Mouse (Mus musculus): ENCODE data around the gene Fblim1. TPM values are rescaled to one million over a fixed set of nuclear protein-coding genes. Genes with fewer than 3 reads are reported as not detected.

Gene Fblim1
- polyA plus RNA-seq, 1 experiment from 2014 or later = 34.9 TPM

DNA sequence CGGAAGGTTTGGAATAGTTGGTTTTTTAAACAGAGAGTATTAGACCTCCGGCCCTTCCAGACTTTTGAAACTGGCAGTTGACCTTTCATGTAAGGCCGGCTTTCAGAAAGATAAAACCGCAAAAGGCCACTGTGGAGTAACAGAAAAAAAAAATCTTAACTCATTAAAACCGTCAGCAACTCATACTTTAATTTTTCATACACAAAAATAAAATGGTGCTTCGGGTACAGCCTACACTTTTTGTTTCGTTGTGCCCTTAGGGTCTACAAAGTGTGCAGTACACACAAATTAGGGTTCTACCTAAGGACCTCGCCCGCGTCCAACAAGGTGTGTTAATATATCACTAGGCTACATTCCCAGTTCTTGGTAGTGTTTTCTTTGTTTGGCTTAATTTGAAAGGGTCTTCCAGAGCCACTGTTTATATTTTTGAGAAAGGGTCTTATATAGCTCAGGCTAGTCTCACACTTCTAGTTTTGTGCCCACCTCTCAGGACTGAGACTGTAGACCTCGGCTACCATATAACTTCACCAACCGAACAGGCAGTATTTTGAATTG, 66.6 kb downstream of the Fblim1 start:
- H3K9ac ChIP-seq (ENCODE audit: low read length) = peak overlapping the region; percentile 74
- no peaks in the 10 kb centered on the region for H3K36me3 ChIP-seq (ENCODE audit: control insufficient read depth, insufficient read depth, low read length)
- ATAC-seq (ENCODE audit: insufficient read depth, low FRiP score, low TSS enrichment) (no peak), DNase-seq (ENCODE audit: low spot score) (no peak)
- peak overlapping the region; percentile 99 for H3K4me3 ChIP-seq (ENCODE audit: low read depth, low read length)
- peaks cover 15% of the 10 kb centered on the region; the same call in 1 of the 2 replicates for H3K4me1 ChIP-seq (ENCODE audit: control insufficient read depth, insufficient read depth, low read length)
- peak overlapping the region; percentile 91 for H3K4me2 ChIP-seq (ENCODE audit: low read depth)
- H3K27ac ChIP-seq (ENCODE audit: low read depth, low read length) = peak overlapping the region; percentile 93
- no peaks in the 10 kb centered on the region for H3K9me3 ChIP-seq (ENCODE audit: control insufficient read depth, low read length)
- H3K27me3 ChIP-seq (ENCODE audit: control insufficient read depth, insufficient read depth, low read length) = no peaks in the 10 kb centered on the region
- WGBS = 51% methylated on average over 12 of the region's 12 CpGs

DNA sequence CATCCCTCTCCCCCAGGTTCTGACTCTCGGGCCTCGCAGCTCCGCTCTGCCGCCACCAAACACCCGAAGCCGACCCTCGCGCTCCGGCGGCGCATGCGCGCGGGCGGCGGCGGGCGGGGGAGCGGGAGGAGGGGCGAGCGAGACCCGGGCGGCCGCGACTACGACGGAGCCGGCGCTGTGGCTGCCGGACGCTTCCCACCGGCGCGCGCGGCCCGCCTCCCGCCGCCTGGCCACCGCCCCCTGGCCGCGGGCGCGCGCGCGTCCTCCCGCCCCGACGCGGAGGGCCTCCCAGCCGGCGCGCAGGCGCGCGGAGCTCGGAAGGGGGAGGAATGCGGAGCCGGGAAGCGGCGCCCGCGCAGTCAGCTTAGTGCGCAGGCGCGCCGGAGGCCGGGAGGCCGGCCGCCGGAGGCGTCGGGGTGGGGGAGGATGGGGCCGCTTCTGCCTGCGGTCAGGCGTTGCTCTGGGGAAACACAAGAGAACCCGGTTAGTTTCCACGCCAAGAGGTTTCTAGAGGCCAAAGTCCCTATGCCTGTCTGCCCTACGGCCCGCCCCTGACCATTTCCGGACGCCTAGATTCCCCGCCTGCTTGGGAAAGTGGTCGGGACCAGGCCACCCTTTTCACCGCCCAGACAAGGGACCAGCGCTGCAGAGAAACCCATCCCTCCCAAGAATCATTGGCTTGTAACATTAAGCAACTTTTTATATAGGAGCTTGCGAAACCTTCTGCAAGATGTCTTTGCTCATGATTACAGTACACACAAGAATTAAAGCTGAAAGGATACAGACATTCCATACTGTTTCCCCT, 67.3 kb downstream of the Fblim1 start, which contains the start of gene Spen:
TSS of gene Spen (minus strand) at position 190 of the 805 bp plus-strand sequence.
- Histone ChIP-seq H3K9me3 (ENCODE audit: control insufficient read depth, low read length) (no peaks in the 10 kb centered on the region), H3K27me3 (ENCODE audit: control insufficient read depth, insufficient read depth, low read length) (no peaks in the 10 kb centered on the region), H3K4me3 (ENCODE audit: low read depth, low read length) (peak within 1 kb of the TSS; percentile 99), H3K4me1 (ENCODE audit: control insufficient read depth, insufficient read depth, low read length) (peaks cover 16% of the 10 kb centered on the region; the same call in 1 of the 2 replicates), H3K4me2 (ENCODE audit: low read depth) (peak within 1 kb of the TSS; percentile 91), H3K9ac (ENCODE audit: low read length) (peak within 1 kb of the TSS; percentile 92), H3K36me3 (ENCODE audit: control insufficient read depth, insufficient read depth, low read length) (no peaks in the 10 kb centered on the region), H3K27ac (ENCODE audit: low read depth, low read length) (peak within 1 kb of the TSS; percentile 93)
- ATAC-seq (ENCODE audit: insufficient read depth, low FRiP score, low TSS enrichment) (peak; percentile 49), DNase-seq (ENCODE audit: low spot score) (peak; percentile 98)
- under 1% methylated on average over 71 of the region's 88 CpGs for WGBS

DNA sequence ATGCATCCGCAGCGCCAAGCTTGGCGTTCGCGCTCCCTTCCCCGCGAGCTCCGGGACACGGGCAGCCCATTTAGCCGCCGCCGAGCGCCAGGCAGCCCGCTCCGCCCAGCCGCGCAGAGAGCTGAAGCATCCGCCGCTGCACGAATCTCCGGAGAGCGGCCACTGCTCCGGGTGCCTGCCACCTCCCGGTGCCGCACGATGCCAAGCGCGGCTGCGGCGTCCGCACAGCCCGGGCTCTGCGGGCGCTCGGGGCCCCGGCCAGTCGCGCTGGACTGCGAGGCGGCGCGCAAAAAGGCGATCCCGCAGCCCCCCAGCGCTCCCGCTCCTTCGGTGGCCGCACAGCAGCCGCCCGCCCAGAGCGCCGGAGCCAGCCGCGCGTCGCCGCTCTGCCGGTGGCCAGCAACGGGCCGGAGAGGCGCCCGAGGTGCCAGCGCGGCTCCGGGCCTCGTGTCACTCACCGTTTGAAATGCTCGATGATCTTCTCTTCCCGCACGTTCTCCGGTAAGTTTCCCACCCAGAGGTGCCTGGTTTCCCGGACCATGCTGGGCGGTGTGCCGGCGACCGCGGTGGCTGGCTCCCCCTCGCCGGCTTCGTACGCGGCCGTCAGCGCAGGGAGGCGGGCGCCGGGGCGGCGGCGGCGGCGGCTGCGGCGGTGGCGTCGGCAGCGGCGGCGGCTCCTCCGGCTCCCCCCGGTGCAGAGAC, 68.0 kb downstream of the Fblim1 start:
- ATAC-seq (ENCODE audit: insufficient read depth, low FRiP score, low TSS enrichment) (peak; percentile 6; the same call in 1 of the 2 replicates), DNase-seq (ENCODE audit: low spot score) (peak; percentile 56)
- under 1% methylated on average over 94 of the region's 101 CpGs for WGBS
- peak overlapping the region; percentile 92 for H3K9ac ChIP-seq (ENCODE audit: low read length)
- H3K4me2 ChIP-seq (ENCODE audit: low read depth) = peak overlapping the region; percentile 91
- H3K4me1 ChIP-seq (ENCODE audit: control insufficient read depth, insufficient read depth, low read length) = peaks cover 16% of the 10 kb centered on the region; the same call in 1 of the 2 replicates
- no peaks in the 10 kb centered on the region for H3K9me3 ChIP-seq (ENCODE audit: control insufficient read depth, low read length)
- no peaks in the 10 kb centered on the region for H3K36me3 ChIP-seq (ENCODE audit: control insufficient read depth, insufficient read depth, low read length)
- H3K27me3 ChIP-seq (ENCODE audit: control insufficient read depth, insufficient read depth, low read length) = no peaks in the 10 kb centered on the region
- H3K27ac ChIP-seq (ENCODE audit: low read depth, low read length) = peak overlapping the region; percentile 93
- peak overlapping the region; percentile 99 for H3K4me3 ChIP-seq (ENCODE audit: low read depth, low read length)

DNA sequence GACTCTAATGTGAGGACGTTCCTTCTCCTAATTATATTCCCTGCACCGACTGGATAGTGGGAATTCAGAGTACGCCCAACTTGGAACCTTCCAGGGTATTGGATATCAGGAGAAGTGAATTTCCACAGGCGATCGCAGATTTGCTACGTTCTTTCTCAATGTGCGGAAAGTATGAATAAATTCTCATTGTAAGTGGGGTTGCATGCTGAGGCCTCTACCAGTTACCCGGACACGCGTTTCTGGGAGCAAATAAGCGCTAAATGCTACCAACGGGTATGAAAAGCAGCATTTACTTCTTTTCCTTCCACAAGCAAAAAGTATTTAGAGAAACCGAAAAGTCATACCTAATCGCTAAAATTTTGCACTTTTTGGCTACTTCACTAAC, 68.7 kb downstream of the Fblim1 start:
- Histone ChIP-seq H3K4me2 (ENCODE audit: low read depth) (peak overlapping the region; percentile 91), H3K27ac (ENCODE audit: low read depth, low read length) (peak overlapping the region; percentile 93), H3K9me3 (ENCODE audit: control insufficient read depth, low read length) (no peaks in the 10 kb centered on the region), H3K27me3 (ENCODE audit: control insufficient read depth, insufficient read depth, low read length) (no peaks in the 10 kb centered on the region), H3K4me3 (ENCODE audit: low read depth, low read length) (peak overlapping the region; percentile 99), H3K4me1 (ENCODE audit: control insufficient read depth, insufficient read depth, low read length) (peaks cover 16% of the 10 kb centered on the region; the same call in 1 of the 2 replicates), H3K9ac (ENCODE audit: low read length) (peak overlapping the region; percentile 92), H3K36me3 (ENCODE audit: control insufficient read depth, insufficient read depth, low read length) (no peaks in the 10 kb centered on the region)
- under 1% methylated on average over 14 of the region's 14 CpGs for WGBS
- DNase-seq (ENCODE audit: low spot score) (no peak), ATAC-seq (ENCODE audit: insufficient read depth, low FRiP score, low TSS enrichment) (no peak)

DNA sequence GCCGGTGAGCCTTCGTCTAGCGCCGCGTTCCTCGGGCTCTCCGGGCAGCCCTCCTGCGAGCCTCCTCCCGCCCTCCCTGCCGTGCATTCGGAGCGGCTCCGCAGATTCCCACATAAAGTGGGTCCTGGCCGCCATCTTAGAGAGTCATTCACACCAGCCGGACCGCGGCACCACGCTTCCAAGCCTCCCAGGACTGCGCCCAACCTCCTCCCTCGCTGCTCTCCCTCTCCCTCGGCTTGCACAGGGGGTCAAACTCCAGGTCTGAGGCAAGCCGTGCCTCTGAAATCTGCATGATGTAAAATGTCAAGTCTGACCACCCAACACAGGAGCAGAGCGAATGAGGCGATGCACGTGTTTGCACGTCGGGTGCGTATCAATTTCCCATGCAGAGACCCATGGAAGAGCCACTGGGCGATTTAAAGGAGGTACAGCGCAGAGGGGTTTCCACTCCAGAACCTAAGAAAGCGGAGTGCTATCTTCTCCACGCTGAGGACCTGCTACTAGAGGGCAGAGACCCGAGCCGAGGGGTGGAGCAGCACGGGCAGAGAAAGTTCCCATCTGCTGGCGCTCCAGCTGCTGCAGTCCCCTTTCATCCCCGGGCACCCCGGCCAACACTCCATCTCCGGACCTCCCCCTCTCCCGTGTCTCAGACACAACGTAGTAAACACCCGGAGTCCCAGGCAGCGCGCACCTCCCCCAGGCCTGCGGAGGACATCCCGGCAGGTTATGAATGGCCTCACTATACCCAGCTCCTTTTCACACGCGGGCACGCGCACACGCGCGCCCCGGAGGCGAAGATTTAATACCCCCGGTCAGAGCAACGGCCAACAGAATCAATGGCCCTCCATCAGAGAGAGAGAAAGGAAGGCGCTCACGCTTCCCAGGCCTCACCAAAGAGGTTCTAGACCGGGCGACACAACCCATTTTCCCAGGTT, 69.3 kb downstream of the Fblim1 start:
- ATAC-seq (ENCODE audit: insufficient read depth, low FRiP score, low TSS enrichment) = peak; percentile 85
- Histone ChIP-seq H3K27ac (ENCODE audit: low read depth, low read length) (peak overlapping the region; percentile 93), H3K9ac (ENCODE audit: low read length) (peak overlapping the region; percentile 92), H3K4me3 (ENCODE audit: low read depth, low read length) (peak overlapping the region; percentile 99), H3K36me3 (ENCODE audit: control insufficient read depth, insufficient read depth, low read length) (no peaks in the 10 kb centered on the region), H3K27me3 (ENCODE audit: control insufficient read depth, insufficient read depth, low read length) (no peaks in the 10 kb centered on the region), H3K9me3 (ENCODE audit: control insufficient read depth, low read length) (no peaks in the 10 kb centered on the region), H3K4me2 (ENCODE audit: low read depth) (peak overlapping the region; percentile 91), H3K4me1 (ENCODE audit: control insufficient read depth, insufficient read depth, low read length) (peaks cover 13% of the 10 kb centered on the region; the same call in 1 of the 2 replicates)
- WGBS = under 1% methylated on average over 61 of the region's 61 CpGs
- peak; percentile 95 for DNase-seq (ENCODE audit: low spot score)

DNA sequence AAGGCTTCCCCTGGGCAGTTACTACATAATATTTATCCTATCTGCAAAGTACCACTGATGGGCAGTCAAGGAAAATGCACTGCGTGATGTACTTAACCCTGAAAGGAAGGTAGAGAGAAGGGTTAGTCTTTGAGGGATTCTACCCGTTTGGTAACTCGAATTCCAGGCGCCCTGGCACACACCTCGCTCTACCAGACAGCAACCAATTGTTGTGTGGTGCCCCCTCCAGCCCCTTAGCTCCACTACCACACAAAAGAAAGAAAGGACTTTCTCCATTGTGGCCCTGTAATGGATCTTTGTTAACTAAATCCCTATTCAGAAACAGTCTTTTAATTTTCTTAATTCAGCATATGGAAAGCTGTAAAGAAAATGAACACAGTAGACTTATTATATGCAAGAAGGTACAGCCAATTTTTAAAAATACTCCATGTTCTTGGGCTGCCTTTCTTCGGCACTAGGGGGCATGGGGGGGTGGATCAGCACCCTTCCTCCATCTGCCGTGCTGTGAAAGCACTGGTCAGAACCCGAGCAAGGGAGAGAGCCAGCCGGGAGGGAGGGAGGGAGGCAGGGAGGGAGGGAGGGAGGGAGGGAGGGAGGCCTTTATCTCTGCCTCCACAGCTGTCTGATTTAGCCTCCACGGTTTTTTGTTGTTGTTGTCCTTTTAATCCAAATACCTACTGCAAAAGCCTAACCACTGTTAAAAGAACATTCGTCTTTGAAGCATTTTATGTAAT, 70.8 kb downstream of the Fblim1 start:
- Histone ChIP-seq H3K4me2 (ENCODE audit: low read depth) (peak overlapping the region; percentile 91), H3K27me3 (ENCODE audit: control insufficient read depth, insufficient read depth, low read length) (no peaks in the 10 kb centered on the region), H3K27ac (ENCODE audit: low read depth, low read length) (peak overlapping the region; percentile 93; the same call in 1 of the 2 replicates), H3K9me3 (ENCODE audit: control insufficient read depth, low read length) (no peaks in the 10 kb centered on the region), H3K4me3 (ENCODE audit: low read depth, low read length) (peak overlapping the region; percentile 99), H3K4me1 (ENCODE audit: control insufficient read depth, insufficient read depth, low read length) (peaks cover 11% of the 10 kb centered on the region; the same call in 1 of the 2 replicates), H3K36me3 (ENCODE audit: control insufficient read depth, insufficient read depth, low read length) (no peaks in the 10 kb centered on the region; the same call in 1 of the 2 replicates), H3K9ac (ENCODE audit: low read length) (peak overlapping the region; percentile 92; the same call in 1 of the 2 replicates)
- 22% methylated on average over 9 of the region's 11 CpGs for WGBS
- DNase-seq (ENCODE audit: low spot score) (peak; percentile 71), ATAC-seq (ENCODE audit: insufficient read depth, low FRiP score, low TSS enrichment) (peak; percentile 8; the same call in 1 of the 2 replicates)

DNA sequence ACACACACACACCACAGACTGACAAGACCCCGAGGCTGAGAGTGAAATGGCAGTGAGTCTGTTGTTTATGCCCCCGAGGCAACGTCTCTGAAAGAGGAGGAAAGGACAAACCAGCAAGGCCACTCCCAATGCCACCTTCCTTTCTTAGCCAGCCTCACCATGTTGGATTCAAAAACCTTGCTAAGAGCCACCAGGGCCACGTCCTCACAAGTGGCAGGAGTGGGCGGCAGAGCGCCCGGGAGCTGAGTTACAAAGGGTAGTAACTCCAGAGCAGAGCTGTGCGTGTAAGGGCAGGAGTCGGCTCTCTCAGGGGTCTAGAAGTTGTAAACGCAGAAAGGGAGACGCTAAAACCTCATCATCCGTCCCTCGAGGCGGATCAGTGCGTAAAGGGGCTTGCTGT, 74.9 kb downstream of the Fblim1 start:
- H3K27ac ChIP-seq (ENCODE audit: low read depth, low read length) = no peak overlapping the region
- no peak for DNase-seq (ENCODE audit: low spot score)

More for the DNA sequence above, 74.9 kb downstream of the Fblim1 start:
- Histone ChIP-seq H3K36me3 (ENCODE audit: control insufficient read depth, insufficient read depth, low read length) (no peaks in the 10 kb centered on the region; the same call in 1 of the 2 replicates), H3K4me2 (ENCODE audit: low read depth) (no peak overlapping the region), H3K4me1 (ENCODE audit: control insufficient read depth, insufficient read depth, low read length) (peaks cover 5% of the 10 kb centered on the region; the same call in 1 of the 2 replicates), H3K4me3 (ENCODE audit: low read depth, low read length) (no peak overlapping the region), H3K9me3 (ENCODE audit: control insufficient read depth, low read length) (no peaks in the 10 kb centered on the region), H3K27me3 (ENCODE audit: control insufficient read depth, insufficient read depth, low read length) (no peaks in the 10 kb centered on the region), H3K9ac (ENCODE audit: low read length) (no peak overlapping the region)
- 83% methylated on average over 15 of the region's 15 CpGs for WGBS
- ATAC-seq (ENCODE audit: insufficient read depth, low FRiP score, low TSS enrichment) = no peak

Data from neural tube, embryonic 11.5 days (tissue).